Mouse (Mus musculus): ENCODE results near the gene Uts2b. TPM values are rescaled to one million over a fixed set of nuclear protein-coding genes. Genes with fewer than 3 reads are reported as not detected.
"Not testable (repeated sequence)": the region's sequence is repeated elsewhere in the genome, so short reads cannot be mapped to it uniquely, and the experiment has no call there.

Gene Uts2b
- polyA plus RNA-seq, 1 experiment from 2014 or later = not detected

- DNase-seq = no peak
- no peak for ATAC-seq (ENCODE audit: insufficient read depth)
- H3K27ac ChIP-seq (ENCODE audit: low read depth) = no peak overlapping the region
- no peak overlapping the region for H3K4me2 ChIP-seq
- H3K9ac ChIP-seq = no peak overlapping the region
- 61% methylated on average over 3 of the region's 3 CpGs for WGBS
- no peak overlapping the region for H3K4me3 ChIP-seq (ENCODE audit: low read depth, low read length)
- H3K4me1 ChIP-seq (ENCODE audit: insufficient read depth) = no peaks in the 10 kb centered on the region
- no peaks in the 10 kb centered on the region for H3K36me3 ChIP-seq (ENCODE audit: insufficient read depth)
- H3K9me3 ChIP-seq (ENCODE audit: low read depth, low read length) = no peaks in the 10 kb centered on the region
- no peak for TF ChIP-seq CTCF (IDR thresholded peaks at IDR 0.05; ENCODE audit: low read depth)
- no peaks in the 10 kb centered on the region for H3K27me3 ChIP-seq (ENCODE audit: insufficient read depth, low read length)
Observed at GRCm38 (mm10) chr16:27347521-27347920, 22.5 kb downstream of the Uts2b start.

GRCm38 (mm10) chr16:27326463-27326862 is 43.6 kb downstream of the Uts2b start:
- Histone ChIP-seq H3K4me2 (no peak overlapping the region), H3K27ac (ENCODE audit: low read depth) (no peak overlapping the region), H3K27me3 (ENCODE audit: insufficient read depth, low read length) (no peaks in the 10 kb centered on the region), H3K9me3 (ENCODE audit: low read depth, low read length) (no peaks in the 10 kb centered on the region), H3K4me1 (ENCODE audit: insufficient read depth) (no peaks in the 10 kb centered on the region), H3K9ac (no peak overlapping the region), H3K36me3 (ENCODE audit: insufficient read depth) (no peaks in the 10 kb centered on the region), H3K4me3 (ENCODE audit: low read depth, low read length) (no peak overlapping the region)
- DNase-seq = no peak
- WGBS = 86% methylated on average over 2 of the region's 2 CpGs
- ATAC-seq (ENCODE audit: insufficient read depth) = no peak
- no peak for TF ChIP-seq CTCF (IDR thresholded peaks at IDR 0.05; ENCODE audit: low read depth)

- no peaks in the 10 kb centered on the region for H3K36me3 ChIP-seq (ENCODE audit: insufficient read depth)
- H3K9ac ChIP-seq = no peak overlapping the region
- no peak overlapping the region for H3K4me2 ChIP-seq
- H3K9me3 ChIP-seq (ENCODE audit: low read depth, low read length) = no peaks in the 10 kb centered on the region
- H3K4me1 ChIP-seq (ENCODE audit: insufficient read depth) = no peaks in the 10 kb centered on the region
- TF ChIP-seq CTCF (IDR thresholded peaks at IDR 0.05; ENCODE audit: low read depth) = no peak
- no peak overlapping the region for H3K27ac ChIP-seq (ENCODE audit: low read depth)
- DNase-seq (no peak), ATAC-seq (ENCODE audit: insufficient read depth) (no peak)
- H3K4me3 ChIP-seq (ENCODE audit: low read depth, low read length) = no peak overlapping the region
- H3K27me3 ChIP-seq (ENCODE audit: insufficient read depth, low read length) = no peaks in the 10 kb centered on the region
Observed at GRCm38 (mm10) chr16:27322047-27322446, 48.0 kb downstream of the Uts2b start.

- no peaks in the 10 kb centered on the region for H3K9me3 ChIP-seq (ENCODE audit: low read depth, low read length)
- H3K9ac ChIP-seq = no peak overlapping the region
- no peaks in the 10 kb centered on the region for H3K4me1 ChIP-seq (ENCODE audit: insufficient read depth)
- H3K27me3 ChIP-seq (ENCODE audit: insufficient read depth, low read length) = no peaks in the 10 kb centered on the region
- no peak overlapping the region for H3K27ac ChIP-seq (ENCODE audit: low read depth)
- DNase-seq = no peak
- TF ChIP-seq CTCF (IDR thresholded peaks at IDR 0.05; ENCODE audit: low read depth) = no peak
- H3K36me3 ChIP-seq (ENCODE audit: insufficient read depth) = no peaks in the 10 kb centered on the region
- H3K4me2 ChIP-seq = no peak overlapping the region
- no peak overlapping the region for H3K4me3 ChIP-seq (ENCODE audit: low read depth, low read length)
- 78% methylated on average over 1 of the region's 1 CpGs for WGBS
- ATAC-seq (ENCODE audit: insufficient read depth) = no peak
Observed at GRCm38 (mm10) chr16:27319099-27319498, 50.9 kb downstream of the Uts2b start.

GRCm38 (mm10) chr16:27307189-27307588 is 62.9 kb downstream of the Uts2b start, which contains the start of gene Ostn:
Ostn (plus strand) TSS chr16:27307489.
- 58% methylated on average over 4 of the region's 4 CpGs for WGBS
- not testable (repeated sequence) for H3K4me1 ChIP-seq (ENCODE audit: insufficient read depth); H3K27me3 ChIP-seq (ENCODE audit: insufficient read depth, low read length); H3K4me2 ChIP-seq; H3K36me3 ChIP-seq (ENCODE audit: insufficient read depth); ATAC-seq (ENCODE audit: insufficient read depth); H3K9me3 ChIP-seq (ENCODE audit: low read depth, low read length); H3K27ac ChIP-seq (ENCODE audit: low read depth); DNase-seq; H3K9ac ChIP-seq; H3K4me3 ChIP-seq (ENCODE audit: low read depth, low read length)

Other genes with a start within 250 kb of the Uts2b start
- gene Ostn, start 62.8 kb downstream of the Uts2b start, polyA plus RNA-seq (2014; fragmentation: Nextera tagmentation; extraction: Ambion mirVana) = not detected in 2 replicates
- gene Ccdc50, start 18.6 kb upstream of the Uts2b start, polyA plus RNA-seq (2014; fragmentation: Nextera tagmentation; extraction: Ambion mirVana) = 61.1 and 62.4 TPM in 2 replicates

Measured in lung, embryonic 14.5 days (tissue).